ENCODE assay signal across 8 mouse cellular contexts in the genomic region with DNA sequence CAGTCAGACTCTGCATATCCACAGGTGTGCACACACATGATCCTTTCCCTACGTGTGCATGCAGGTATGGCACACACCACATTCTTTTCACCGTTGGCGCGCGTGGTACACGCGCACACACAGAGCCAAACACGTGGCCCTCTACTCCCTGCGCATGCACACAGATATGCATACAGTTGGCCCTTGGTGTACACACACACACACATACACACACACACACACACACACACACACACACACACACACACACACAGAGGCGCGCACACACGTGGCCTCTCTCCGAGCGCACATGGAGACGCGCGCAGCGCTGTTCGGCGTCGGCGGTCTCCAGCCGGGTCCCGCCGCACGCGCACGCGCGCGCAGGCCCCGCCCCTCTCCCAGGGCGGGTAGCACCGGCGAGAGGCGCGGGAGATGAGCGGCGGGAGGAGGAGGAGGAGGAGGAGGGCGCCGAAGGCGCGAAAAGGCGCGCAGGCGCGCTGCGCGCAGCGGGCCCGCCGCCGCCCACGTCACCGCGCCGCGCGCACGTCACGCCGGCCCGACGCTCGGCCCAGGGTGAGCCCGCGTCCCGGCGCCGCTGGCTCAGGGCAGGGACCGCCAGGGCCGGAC. TPM values are rescaled to one million over a fixed set of nuclear protein-coding genes. Genes with fewer than 3 reads are reported as not detected.
DNase-seq lines count a peak whose midpoint lies in the region; ATAC-seq lines count a peak whose summit lies in the region.

Tfdp1 (plus strand) TSS at position 497 of the 606 bp plus-strand sequence.

- peak; percentile 92 for DNase-seq in adrenal gland, adult (ENCODE audit: inconsistent age in 2 of 2, low spot score in 1 of 2)
- DNase-seq in embryo, embryonic 10.5 days (ENCODE audit: low spot score) = peak; percentile 92
- DNase-seq in gastrocnemius, postnatal 25 days = peak; percentile 81
- peak; percentile 83 for DNase-seq in intestine, embryonic 14.5 days (ENCODE audit: low spot score)
- DNase-seq in left cerebral cortex, postnatal 14 days (ENCODE audit: low spot score in 2 of 2) = peak; percentile 81 to 89
- DNase-seq in mesoderm, embryonic 11.5 days (ENCODE audit: low read depth, low spot score) = peak; percentile 95
- DNase-seq in right cerebral cortex, postnatal 36 days (ENCODE audit: low spot score in 2 of 2) = peak; percentile 72 to 80
- DNase-seq in yolk sac, embryonic 10.5 days (ENCODE audit: low spot score) = peak; percentile 85

- intact Hi-C loops in left cerebral cortex, postnatal 14 days (cut with DNase I) = no loop called here

- no peaks in the 10 kb centered on the region for H3K27me3 ChIP-seq in intestine, embryonic 14.5 days (replicated peaks; ENCODE audit: control insufficient read depth, insufficient read depth, low read length)

- peak within 1 kb of the TSS; percentile 91 for H3K9ac ChIP-seq in intestine, embryonic 14.5 days (ENCODE audit: low read length)

- peak within 1 kb of the TSS; percentile 75 for H3K27ac ChIP-seq in intestine, embryonic 14.5 days (ENCODE audit: low read depth)

- peaks cover 12% of the 10 kb centered on the region for H3K4me1 ChIP-seq in intestine, embryonic 14.5 days (replicated peaks; ENCODE audit: control insufficient read depth, insufficient read depth, low read length)

- peak within 1 kb of the TSS; percentile 69 for H3K4me3 ChIP-seq in intestine, embryonic 14.5 days (ENCODE audit: low read depth, low read length)

- H3K36me3 ChIP-seq in intestine, embryonic 14.5 days (ENCODE audit: control insufficient read depth, insufficient read depth, low read length) = peaks cover 32% of the 10 kb centered on the region

- H3K4me2 ChIP-seq in intestine, embryonic 14.5 days (ENCODE audit: low read length) = peak within 1 kb of the TSS; percentile 61

- no peaks in the 10 kb centered on the region for H3K9me3 ChIP-seq in intestine, embryonic 14.5 days (ENCODE audit: control insufficient read depth, low read length)

- 2% methylated on average over 34 of the region's 72 CpGs for WGBS in intestine, embryonic 14.5 days

- ATAC-seq in intestine, embryonic 14.5 days (replicated peaks; ENCODE audit: low FRiP score, low TSS enrichment, low read depth) = peak; percentile 95

RNA-seq across cellular contexts. Expression of gene Tfdp1, which starts in this region (rescaled TPM):
- total RNA-seq in gastrocnemius, postnatal 25 days (2021) = 10 to 100 TPM; 45.5 to 46.3 TPM
- polyA plus RNA-seq in intestine, embryonic 14.5 days (2014; fragmentation: Nextera tagmentation; extraction: Ambion mirVana) = 182 and 186 TPM in 2 replicates
- 10 to 100 TPM; 59.4 to 65.9 TPM for total RNA-seq in left cerebral cortex, postnatal 14 days (2021)

Comparison
In these comparisons a context has a peak if more than half of its experiments do, and no peak if none do; other contexts are left out.
1. Peak in every context shown above with its lines: DNase-seq, ATAC-seq, H3K4me3 ChIP-seq and H3K27ac ChIP-seq.